Mouse (Mus musculus) lung, postnatal 0 days (tissue): Measurements from ENCODE around the gene Tst. TPM values are rescaled to one million over a fixed set of nuclear protein-coding genes. Genes with fewer than 3 reads are reported as not detected.

Experiments used
- ATAC-seq: fragments of 200-750 bp; cut with Nextera tagmentation; 2 replicates; pipeline ENCODE4 v1.8.0; 2017; ENCODE audit warnings: moderate library complexity
- DNase-seq: peaks from one replicate; pipeline ENCODE4 v3.0.0-alpha.2; 2016; ENCODE audit warnings: low spot score
- H3K27ac ChIP-seq: fragments of 300-500 bp; sonication (generic); 2 replicates; pipeline ENCODE4 v1.5.1; 2014; ENCODE audit warnings: antibody characterized with exemption, mild to moderate bottlenecking, low read length, mixed read lengths
- H3K27me3 ChIP-seq: fragments of 300-500 bp; sonication (generic); replicated peaks from 2 replicates; pipeline ENCODE4 v1.6.1; 2014; ENCODE audit warnings: low read length, mixed read lengths; ENCODE audit not compliant: insufficient read depth
- H3K36me3 ChIP-seq: fragments of 300-500 bp; sonication (generic); 2 replicates; pipeline ENCODE4 v1.6.1; 2014; ENCODE audit warnings: low read length, mixed read lengths; ENCODE audit not compliant: insufficient read depth
- H3K4me1 ChIP-seq: fragments of 300-500 bp; sonication (generic); 2 replicates; pipeline ENCODE4 v1.6.1; 2014; ENCODE audit warnings: antibody characterized with exemption, low read depth, low read length, mixed read lengths; ENCODE audit not compliant: insufficient read depth
- H3K4me2 ChIP-seq: fragments of 300-500 bp; sonication (generic); replicated peaks from 2 replicates; pipeline ENCODE4 v1.6.1; 2014; ENCODE audit warnings: low read depth, mild to moderate bottlenecking, low read length, moderate library complexity, mixed read lengths
- H3K4me3 ChIP-seq: fragments of 300-500 bp; sonication (generic); 2 replicates; pipeline ENCODE4 v1.5.1; 2014; ENCODE audit warnings: low read depth, low read length
- H3K9ac ChIP-seq: fragments of 300-500 bp; sonication (generic); replicated peaks from 2 replicates; pipeline ENCODE4 v1.6.1; 2014; ENCODE audit warnings: low read depth, mild to moderate bottlenecking
- H3K9me3 ChIP-seq: fragments of 300-500 bp; sonication (generic); 2 replicates; pipeline ENCODE4 v1.6.1; 2016; ENCODE audit warnings: low read length, mixed read lengths
- CTCF ChIP-seq: IDR thresholded peaks from 2 replicates; pipeline ENCODE4 v1.5.1; 2016; ENCODE audit warnings: antibody characterized with exemption, mild to moderate bottlenecking
- EP300 ChIP-seq: IDR thresholded peaks from 2 replicates; pipeline ENCODE4 v1.6.1; 2016; ENCODE audit warnings: antibody characterized with exemption, mild to moderate bottlenecking, control low read depth
- whole genome bisulfite sequencing: fragments of 180-500 bp; shearing (Covaris S2); extraction: QIAGEN DNeasy Blood & Tissue Kit; methylation state at CpG from one replicate; pipeline ENCODE4 v1.1.7; 2014; 5-methylcytosine and 5-hydroxymethylcytosine counted together
- polyA plus RNA-seq: library from polyadenylated mRNA; unstranded; fragments of >200 nt; fragmentation: Nextera tagmentation; extraction: Ambion mirVana; gene quantifications from 2 replicates; pipeline ENCODE4 v1.2.1, GENCODE M21; 2015

Tst gene
- polyA plus RNA-seq, 1 experiment from 2014 or later = 171 TPM

- 70% methylated on average over 3 of the region's 3 CpGs for WGBS
- no peak for ATAC-seq
- no peak for TF ChIP-seq EP300
- TF ChIP-seq CTCF = no peak
- Histone ChIP-seq H3K27me3 (0 out of 2 replicates have a peak, but pooled peaks cover 3% of the 10 kb centered on the region), H3K4me2 (no peak overlapping the region), H3K27ac (no peak overlapping the region), H3K4me1 (peaks cover 7% of the 10 kb centered on the region; the same call in 1 of the 2 replicates), H3K4me3 (no peak overlapping the region), H3K9ac (no peak overlapping the region), H3K36me3 (no peaks in the 10 kb centered on the region), H3K9me3 (no peaks in the 10 kb centered on the region)
- no peak for DNase-seq
Observed at GRCm38 (mm10) chr15:78367811-78368210, 37.9 kb downstream of the Tst start.

GRCm38 (mm10) chr15:78366875-78367274 is 38.8 kb downstream of the Tst start:
- Histone ChIP-seq H3K4me3 (no peak overlapping the region), H3K4me1 (peaks cover 3% of the 10 kb centered on the region; the same call in 1 of the 2 replicates), H3K36me3 (no peaks in the 10 kb centered on the region), H3K27ac (no peak overlapping the region), H3K9ac (no peak overlapping the region), H3K9me3 (no peaks in the 10 kb centered on the region), H3K27me3 (0 out of 2 replicates have a peak, but pooled peaks cover 3% of the 10 kb centered on the region), H3K4me2 (no peak overlapping the region)
- ATAC-seq (no peak), DNase-seq (no peak)
- WGBS = 64% methylated on average over 8 of the region's 8 CpGs
- TF ChIP-seq EP300 (no peak), CTCF (no peak)

- Histone ChIP-seq H3K9me3 (no peaks in the 10 kb centered on the region), H3K4me2 (no peak overlapping the region), H3K27ac (no peak overlapping the region), H3K27me3 (0 out of 2 replicates have a peak, but pooled peaks cover 3% of the 10 kb centered on the region), H3K4me1 (peaks cover 3% of the 10 kb centered on the region; the same call in 1 of the 2 replicates), H3K4me3 (no peak overlapping the region), H3K36me3 (no peaks in the 10 kb centered on the region), H3K9ac (no peak overlapping the region)
- DNase-seq (no peak), ATAC-seq (no peak)
- WGBS = 61% methylated on average over 2 of the region's 2 CpGs
- TF ChIP-seq EP300 = no peak
- no peak for TF ChIP-seq CTCF
Observed at GRCm38 (mm10) chr15:78365916-78366315, 39.8 kb downstream of the Tst start.

- 84% methylated on average over 5 of the region's 5 CpGs for WGBS
- Histone ChIP-seq H3K4me1 (no peaks in the 10 kb centered on the region), H3K27ac (no peak overlapping the region), H3K4me2 (no peak overlapping the region), H3K9me3 (no peaks in the 10 kb centered on the region), H3K4me3 (no peak overlapping the region), H3K36me3 (no peaks in the 10 kb centered on the region), H3K9ac (no peak overlapping the region), H3K27me3 (no peaks in the 10 kb centered on the region)
- DNase-seq = no peak
- no peak for ATAC-seq
- no peak for TF ChIP-seq CTCF
- no peak for TF ChIP-seq EP300
Observed at GRCm38 (mm10) chr15:78355548-78355947, 50.2 kb downstream of the Tst start.

GRCm38 (mm10) chr15:78354958-78355357 is 50.7 kb downstream of the Tst start:
- no peaks in the 10 kb centered on the region for H3K36me3 ChIP-seq
- no peak overlapping the region for H3K27ac ChIP-seq
- H3K4me2 ChIP-seq = no peak overlapping the region
- peak; percentile 55 for DNase-seq
- no peak overlapping the region for H3K4me3 ChIP-seq
- H3K4me1 ChIP-seq = no peaks in the 10 kb centered on the region
- TF ChIP-seq EP300 (no peak), CTCF (peak; percentile 82)
- H3K9me3 ChIP-seq = no peaks in the 10 kb centered on the region
- H3K27me3 ChIP-seq = no peaks in the 10 kb centered on the region
- no peak overlapping the region for H3K9ac ChIP-seq
- WGBS = 0% methylated on average over 1 of the region's 1 CpGs
- no peak for ATAC-seq

GRCm38 (mm10) chr15:78351586-78352165 is 54.0 kb downstream of the Tst start:
- H3K9me3 ChIP-seq = no peaks in the 10 kb centered on the region
- H3K27ac ChIP-seq = no peak overlapping the region
- H3K4me2 ChIP-seq = no peak overlapping the region
- WGBS = 32% methylated on average over 3 of the region's 3 CpGs
- no peaks in the 10 kb centered on the region for H3K36me3 ChIP-seq
- TF ChIP-seq EP300 (no peak), CTCF (no peak)
- H3K4me1 ChIP-seq = no peaks in the 10 kb centered on the region
- no peaks in the 10 kb centered on the region for H3K27me3 ChIP-seq
- ATAC-seq (peak; percentile 47; the same call in 1 of the 2 replicates), DNase-seq (peak; percentile 53)
- H3K4me3 ChIP-seq = no peak overlapping the region
- no peak overlapping the region for H3K9ac ChIP-seq

Other genes starting within 250 kb of the Tst start
- gene Ift27, start 231.8 kb downstream of the Tst start, polyA plus RNA-seq = 61.6 and 62.2 TPM in 2 replicates
- gene Pvalb, start 199.5 kb downstream of the Tst start, polyA plus RNA-seq = not detected in 2 replicates
- gene Ncf4, start 161.1 kb downstream of the Tst start, polyA plus RNA-seq = 12.6 and 13.4 TPM in 2 replicates
- gene Csf2rb2, start 100.2 kb downstream of the Tst start, polyA plus RNA-seq = 0.84 and 0.95 TPM in 2 replicates
- 7.8 and 8.7 TPM in 2 replicates for gene Csf2rb, start 80.2 kb downstream of the Tst start, polyA plus RNA-seq
- gene Tex33, start 10.0 kb downstream of the Tst start, polyA plus RNA-seq = not detected in 2 replicates
- gene Mpst, start 509 bp upstream of the Tst start, polyA plus RNA-seq = 4.1 TPM in 2 replicates
- gene Kctd17, start 22.7 kb upstream of the Tst start, polyA plus RNA-seq = 23.4 and 27.4 TPM in 2 replicates
- gene Tmprss6, start 62.7 kb upstream of the Tst start, polyA plus RNA-seq = 0.20 and 0.23 TPM in 2 replicates
- gene Il2rb, start 89.4 kb upstream of the Tst start, polyA plus RNA-seq = 0.63 and 0.67 TPM in 2 replicates
- 19.1 and 21.5 TPM in 2 replicates for gene C1qtnf6, start 125.5 kb upstream of the Tst start, polyA plus RNA-seq
- gene Sstr3, start 138.8 kb upstream of the Tst start, polyA plus RNA-seq = 0.06 and 0.10 TPM in 2 replicates
- gene Rac2, start 166.9 kb upstream of the Tst start, polyA plus RNA-seq = 29.7 and 32.1 TPM in 2 replicates
- 14.5 and 16.1 TPM in 2 replicates for gene Cyth4, start 191.1 kb upstream of the Tst start, polyA plus RNA-seq